Mouse (Mus musculus) embryonic facial prominence, embryonic 13.5 days (tissue): Measurements from ENCODE around the gene Hscb. TPM values are rescaled to one million over a fixed set of nuclear protein-coding genes. Genes with fewer than 3 reads are reported as not detected.
A peak's percentile ranks its signal among the peaks of the same experiment; 100 is the strongest.
"Not testable (repeated sequence)": the region's sequence is repeated elsewhere in the genome, so short reads cannot be mapped to it uniquely, and the experiment has no call there.

Source experiments
- ATAC-seq: fragments of 200-750 bp; cut with Nextera tagmentation; 2 replicates; pipeline ENCODE4 v1.8.0; 2017; ENCODE audit warnings: low read depth; ENCODE audit not compliant: insufficient number of reproducible peaks, insufficient read depth, low FRiP score, low TSS enrichment
- H3K27ac ChIP-seq: fragments of 300-500 bp; sonication (generic); 2 replicates; pipeline ENCODE4 v1.5.1; 2015; ENCODE audit warnings: moderate library complexity, mild to moderate bottlenecking, inconsistent platforms
- H3K27me3 ChIP-seq: fragments of 300-500 bp; sonication (generic); 2 replicates; pipeline ENCODE4 v1.6.1; 2015; ENCODE audit warnings: mild to moderate bottlenecking, inconsistent platforms
- H3K36me3 ChIP-seq: fragments of 300-500 bp; sonication (generic); 2 replicates; pipeline ENCODE4 v1.6.1; 2015; ENCODE audit warnings: mild to moderate bottlenecking, inconsistent platforms
- H3K4me1 ChIP-seq: fragments of 300-500 bp; sonication (generic); 2 replicates; pipeline ENCODE4 v1.6.1; 2015; ENCODE audit warnings: inconsistent platforms
- H3K4me2 ChIP-seq: fragments of 300-500 bp; sonication (generic); 2 replicates; pipeline ENCODE4 v1.6.1; 2015; ENCODE audit warnings: moderate library complexity, mild to moderate bottlenecking, inconsistent platforms
- H3K4me3 ChIP-seq: fragments of 300-500 bp; sonication (generic); 2 replicates; pipeline ENCODE4 v1.5.1; 2015; ENCODE audit warnings: mild to moderate bottlenecking, inconsistent platforms
- H3K9ac ChIP-seq: fragments of 300-500 bp; sonication (generic); 2 replicates; pipeline ENCODE4 v1.6.1; 2015; ENCODE audit warnings: mild to moderate bottlenecking, inconsistent platforms
- H3K9me3 ChIP-seq: fragments of 300-500 bp; sonication (generic); 2 replicates; pipeline ENCODE4 v1.6.1; 2016; ENCODE audit warnings: inconsistent platforms
- WGBS: fragments of 180-500 bp; shearing (Covaris S2); methylation state at CpG from one replicate; pipeline ENCODE4 v1.1.7; 2015; ENCODE audit warnings: mixed read lengths; 5-methylcytosine and 5-hydroxymethylcytosine counted together
- polyA plus RNA-seq: library from polyadenylated mRNA; unstranded; fragments of >200 nt; fragmentation: Nextera tagmentation; extraction: Ambion mirVana; gene quantifications from 2 replicates; pipeline ENCODE4 v1.2.1, GENCODE M21; 2015

The Hscb gene
- 28.7 and 29.8 TPM in 2 replicates for polyA plus RNA-seq

GRCm38 (mm10) chr5:110839678-110840365, at the start of gene Hscb, which contains the start of gene Chek2:
Gene Hscb, minus strand, starts transcription at chr5:110839777.
Gene Chek2, plus strand, starts transcription at chr5:110839979.
- no peaks in the 10 kb centered on the region for H3K27me3 ChIP-seq
- H3K27ac ChIP-seq: peak within 1 kb of the TSS; percentile 89
- peaks cover 21% of the 10 kb centered on the region for H3K4me1 ChIP-seq
- peak within 1 kb of the TSS; percentile 84 for H3K9ac ChIP-seq
- H3K36me3 ChIP-seq: peaks cover 26% of the 10 kb centered on the region
- under 1% methylated on average over 41 of the region's 41 CpGs for WGBS
- H3K4me3 ChIP-seq: peak within 1 kb of the TSS; percentile 77
- ATAC-seq: peak; percentile 97
- peak within 1 kb of the TSS; percentile 75 for H3K4me2 ChIP-seq
- no peaks in the 10 kb centered on the region for H3K9me3 ChIP-seq

GRCm38 (mm10) chr5:110888596-110888995, 49.0 kb upstream of the Hscb start:
- H3K27me3 ChIP-seq: no peaks in the 10 kb centered on the region
- H3K36me3 ChIP-seq: peaks cover 50% of the 10 kb centered on the region
- no peak overlapping the region for H3K4me3 ChIP-seq
- no peak for ATAC-seq
- no peaks in the 10 kb centered on the region for H3K9me3 ChIP-seq
- no peak overlapping the region for H3K9ac ChIP-seq
- H3K4me1 ChIP-seq: no peaks in the 10 kb centered on the region
- H3K4me2 ChIP-seq: no peak overlapping the region
- 86% methylated on average over 4 of the region's 4 CpGs for WGBS
- H3K27ac ChIP-seq: no peak overlapping the region

- ATAC-seq: peak; percentile 79
- Histone ChIP-seq H3K9me3 (no peaks in the 10 kb centered on the region), H3K4me1 (peaks cover 23% of the 10 kb centered on the region), H3K36me3 (peaks cover 12% of the 10 kb centered on the region; the same call in 1 of the 2 replicates), H3K4me3 (peak within 1 kb of the TSS; percentile 79), H3K27me3 (no peaks in the 10 kb centered on the region), H3K9ac (peak within 1 kb of the TSS; percentile 90), H3K4me2 (peak within 1 kb of the TSS; percentile 79), H3K27ac (peak within 1 kb of the TSS; percentile 86)
- WGBS: 1% methylated on average over 81 of the region's 101 CpGs
These were observed 40.2 kb upstream of the Hscb start, which contains the start of gene Ttc28 for GRCm38 (mm10) chr5:110879584-110880374. Gene Ttc28, plus strand, starts transcription at chr5:110879803.

GRCm38 (mm10) chr5:110879042-110879441, 39.5 kb upstream of the Hscb start:
- Histone ChIP-seq H3K4me2 (peak overlapping the region; percentile 79), H3K9ac (peak overlapping the region; percentile 90), H3K27me3 (no peaks in the 10 kb centered on the region), H3K4me1 (peaks cover 25% of the 10 kb centered on the region), H3K9me3 (no peaks in the 10 kb centered on the region), H3K36me3 (peaks cover 7% of the 10 kb centered on the region; the same call in 1 of the 2 replicates), H3K4me3 (peak overlapping the region; percentile 79), H3K27ac (peak overlapping the region; percentile 86)
- no peak for ATAC-seq
- 62% methylated on average over 7 of the region's 7 CpGs for WGBS

GRCm38 (mm10) chr5:110878526-110878925, 38.9 kb upstream of the Hscb start:
- not testable (repeated sequence) for H3K4me2 ChIP-seq, ATAC-seq, H3K36me3 ChIP-seq, H3K9ac ChIP-seq, H3K4me3 ChIP-seq, H3K9me3 ChIP-seq, H3K27ac ChIP-seq, H3K27me3 ChIP-seq
- WGBS: 95% methylated on average over 1 of the region's 1 CpGs
- peaks cover 25% of the 10 kb centered on the region for H3K4me1 ChIP-seq

- H3K4me2 ChIP-seq: no peak overlapping the region
- H3K36me3 ChIP-seq: peaks cover 10% of the 10 kb centered on the region; the same call in 1 of the 2 replicates
- WGBS: 85% methylated on average over 5 of the region's 5 CpGs
- H3K9me3 ChIP-seq: no peaks in the 10 kb centered on the region
- H3K4me3 ChIP-seq: no peak overlapping the region
- no peak overlapping the region for H3K9ac ChIP-seq
- peaks cover 25% of the 10 kb centered on the region for H3K4me1 ChIP-seq
- no peak for ATAC-seq
- H3K27ac ChIP-seq: no peak overlapping the region
- H3K27me3 ChIP-seq: no peaks in the 10 kb centered on the region
These were observed 38.3 kb upstream of the Hscb start for GRCm38 (mm10) chr5:110877666-110878505.

GRCm38 (mm10) chr5:110875286-110875685, 35.7 kb upstream of the Hscb start:
- Histone ChIP-seq H3K9ac (no peak overlapping the region; the same call in 1 of the 2 replicates), H3K36me3 (peaks cover 8% of the 10 kb centered on the region; the same call in 1 of the 2 replicates), H3K9me3 (no peaks in the 10 kb centered on the region), H3K4me2 (no peak overlapping the region), H3K4me1 (peaks cover 18% of the 10 kb centered on the region), H3K27me3 (no peaks in the 10 kb centered on the region), H3K4me3 (no peak overlapping the region), H3K27ac (peak overlapping the region; percentile 73)
- 0 out of 2 replicates have a peak, but pooled peaks have one; percentile 34 for ATAC-seq
- WGBS: 59% methylated on average over 1 of the region's 1 CpGs

- no peaks in the 10 kb centered on the region for H3K27me3 ChIP-seq
- peaks cover 17% of the 10 kb centered on the region for H3K4me1 ChIP-seq
- no peak overlapping the region for H3K4me3 ChIP-seq
- peak overlapping the region; percentile 73; the same call in 1 of the 2 replicates for H3K27ac ChIP-seq
- H3K9me3 ChIP-seq: no peaks in the 10 kb centered on the region
- peak; percentile 68; the same call in 1 of the 2 replicates for ATAC-seq
- H3K4me2 ChIP-seq: no peak overlapping the region
- H3K9ac ChIP-seq: no peak overlapping the region
- H3K36me3 ChIP-seq: peaks cover 13% of the 10 kb centered on the region
These were observed 35.1 kb upstream of the Hscb start for GRCm38 (mm10) chr5:110874711-110875110.

- no peak for ATAC-seq
- no peak overlapping the region for H3K4me3 ChIP-seq
- peaks cover 17% of the 10 kb centered on the region for H3K4me1 ChIP-seq
- no peak overlapping the region for H3K9ac ChIP-seq
- WGBS: 90% methylated on average over 6 of the region's 6 CpGs
- no peaks in the 10 kb centered on the region for H3K9me3 ChIP-seq
- H3K27me3 ChIP-seq: no peaks in the 10 kb centered on the region
- no peak overlapping the region for H3K4me2 ChIP-seq
- H3K27ac ChIP-seq: no peak overlapping the region
- peaks cover 14% of the 10 kb centered on the region for H3K36me3 ChIP-seq
These were observed 33.6 kb upstream of the Hscb start for GRCm38 (mm10) chr5:110873160-110873559.

- Histone ChIP-seq H3K9me3 (no peaks in the 10 kb centered on the region), H3K4me1 (0 out of 2 replicates have a peak, but pooled peaks cover 3% of the 10 kb centered on the region), H3K36me3 (peaks cover 22% of the 10 kb centered on the region), H3K4me3 (no peak overlapping the region), H3K9ac (no peak overlapping the region), H3K4me2 (no peak overlapping the region), H3K27me3 (no peaks in the 10 kb centered on the region), H3K27ac (no peak overlapping the region)
- no peak for ATAC-seq
- WGBS: 62% methylated on average over 8 of the region's 8 CpGs
These were observed 29.7 kb upstream of the Hscb start for GRCm38 (mm10) chr5:110869242-110869669.

- peaks cover 24% of the 10 kb centered on the region for H3K36me3 ChIP-seq
- ATAC-seq: no peak
These were observed 28.9 kb upstream of the Hscb start for GRCm38 (mm10) chr5:110868460-110868859.

More at GRCm38 (mm10) chr5:110868460-110868859, 28.9 kb upstream of the Hscb start:
- Histone ChIP-seq H3K9ac (no peak overlapping the region), H3K4me1 (0 out of 2 replicates have a peak, but pooled peaks cover 3% of the 10 kb centered on the region), H3K9me3 (no peaks in the 10 kb centered on the region), H3K4me2 (no peak overlapping the region), H3K27me3 (no peaks in the 10 kb centered on the region), H3K4me3 (no peak overlapping the region), H3K27ac (no peak overlapping the region)
- WGBS: 84% methylated on average over 4 of the region's 4 CpGs
